Mouse (Mus musculus): ENCODE data around the gene Gper1. TPM values are rescaled to one million over a fixed set of nuclear protein-coding genes. Genes with fewer than 3 reads are reported as not detected.

The Gper1 gene
- polyA plus RNA-seq, 1 experiment: not detected

GRCm38 (mm10) chr5:139394399-139394798, 28.6 kb upstream of the Gper1 start:
- H3K4me1 ChIP-seq (ENCODE audit: control insufficient read depth, insufficient read depth, low read length): peaks cover 4% of the 10 kb centered on the region
- WGBS: 66% methylated on average over 7 of the region's 7 CpGs
- TF ChIP-seq CTCF (IDR thresholded peaks at IDR 0.05; ENCODE audit: control insufficient read depth, insufficient read depth, low read length) (no peak), POLR2A (IDR thresholded peaks at IDR 0.05; ENCODE audit: borderline replicate concordance, control insufficient read depth, low read depth, low read length) (no peak)
- no peak overlapping the region; the same call in 1 of the 2 replicates for H3K27ac ChIP-seq (ENCODE audit: control insufficient read depth, insufficient read depth, low read depth, low read length, poor library complexity)
- H3K4me3 ChIP-seq (replicated peaks; ENCODE audit: control insufficient read depth, low read depth, low read length): no peak overlapping the region

GRCm38 (mm10) chr5:139395528-139395927, 27.4 kb upstream of the Gper1 start:
- Histone ChIP-seq H3K4me1 (ENCODE audit: control insufficient read depth, insufficient read depth, low read length) (peaks cover 4% of the 10 kb centered on the region), H3K27ac (ENCODE audit: control insufficient read depth, insufficient read depth, low read depth, low read length, poor library complexity) (no peak overlapping the region), H3K4me3 (replicated peaks; ENCODE audit: control insufficient read depth, low read depth, low read length) (no peak overlapping the region)
- TF ChIP-seq CTCF (IDR thresholded peaks at IDR 0.05; ENCODE audit: control insufficient read depth, insufficient read depth, low read length) (no peak), POLR2A (IDR thresholded peaks at IDR 0.05; ENCODE audit: borderline replicate concordance, control insufficient read depth, low read depth, low read length) (no peak)
- WGBS: 83% methylated on average over 4 of the region's 4 CpGs

DNA sequence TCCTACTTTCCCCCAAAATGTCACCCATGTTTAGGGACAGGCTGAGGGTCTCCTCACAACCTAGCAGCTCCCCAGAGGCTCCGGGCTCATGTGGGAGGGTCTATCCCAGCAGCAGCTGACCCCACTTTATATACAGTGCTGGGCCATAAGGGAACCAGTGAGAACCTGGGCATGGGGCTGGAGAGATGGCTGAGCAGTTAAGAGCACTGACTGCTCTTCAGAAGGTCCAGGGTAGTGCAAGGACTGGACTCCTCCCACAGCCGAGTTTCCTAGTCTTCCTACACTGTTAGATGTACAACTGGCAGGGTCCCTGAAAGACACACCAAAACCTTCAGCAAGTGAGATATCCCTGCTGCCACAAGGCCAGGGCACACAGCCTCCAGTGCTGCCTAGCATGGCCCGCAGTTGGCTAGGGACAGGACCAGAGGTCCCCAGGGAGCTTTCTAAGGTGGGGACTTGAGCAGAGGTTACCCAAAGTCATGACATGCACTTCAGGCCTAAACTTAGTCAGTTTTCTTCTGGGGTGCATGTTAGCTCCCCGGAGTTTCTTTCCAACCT, 25.5 kb upstream of the Gper1 start:
- no peak for TF ChIP-seq POLR2A (IDR thresholded peaks at IDR 0.05; ENCODE audit: borderline replicate concordance, control insufficient read depth, low read depth, low read length)
- TF ChIP-seq CTCF (IDR thresholded peaks at IDR 0.05; ENCODE audit: control insufficient read depth, insufficient read depth, low read length): no peak
- Histone ChIP-seq H3K4me3 (replicated peaks; ENCODE audit: control insufficient read depth, low read depth, low read length) (no peak overlapping the region), H3K27ac (ENCODE audit: control insufficient read depth, insufficient read depth, low read depth, low read length, poor library complexity) (no peak overlapping the region), H3K4me1 (ENCODE audit: control insufficient read depth, insufficient read depth, low read length) (peaks cover 4% of the 10 kb centered on the region)
- 78% methylated on average over 4 of the region's 4 CpGs for WGBS

DNA sequence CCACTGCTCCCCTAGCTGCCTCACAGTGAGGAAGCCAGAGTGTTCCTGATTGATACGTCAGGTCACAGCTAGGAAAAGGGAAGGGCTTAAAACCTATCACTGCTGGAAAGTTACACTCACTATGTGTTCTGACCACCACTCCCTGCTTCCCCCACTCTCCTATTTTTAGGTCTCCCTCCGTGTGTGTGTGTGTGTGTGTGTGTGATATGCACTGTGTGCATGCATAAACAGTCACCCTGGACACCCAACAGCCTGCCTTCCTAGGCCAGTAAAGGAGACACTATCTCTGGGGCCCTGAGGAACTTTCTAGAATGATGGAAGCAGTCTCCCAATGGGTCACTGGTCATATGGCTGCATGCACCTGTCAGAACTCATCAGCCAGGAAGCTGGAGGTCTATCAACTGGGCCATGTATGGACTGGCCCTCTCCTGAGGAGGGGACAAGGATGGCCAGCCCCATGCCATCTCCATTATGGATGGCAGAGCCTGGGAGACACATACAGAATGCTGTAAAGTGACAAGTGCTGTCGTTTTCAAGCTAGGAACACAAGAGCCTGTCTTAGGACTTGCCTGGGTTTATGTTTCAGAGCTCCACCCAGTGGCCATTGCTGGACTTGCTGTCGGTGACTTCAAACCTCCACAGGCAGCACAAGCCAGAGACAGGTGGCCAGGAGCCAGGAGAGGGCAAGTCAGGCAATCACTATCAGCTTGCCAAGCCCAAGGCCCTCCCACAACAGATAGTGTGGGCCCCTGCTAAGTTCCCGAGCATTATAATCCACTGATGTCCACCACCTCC, 24.8 kb upstream of the Gper1 start:
- Histone ChIP-seq H3K4me1 (ENCODE audit: control insufficient read depth, insufficient read depth, low read length) (peaks cover 4% of the 10 kb centered on the region), H3K27ac (ENCODE audit: control insufficient read depth, insufficient read depth, low read depth, low read length, poor library complexity) (no peak overlapping the region), H3K4me3 (replicated peaks; ENCODE audit: control insufficient read depth, low read depth, low read length) (no peak overlapping the region)
- TF ChIP-seq POLR2A (IDR thresholded peaks at IDR 0.05; ENCODE audit: borderline replicate concordance, control insufficient read depth, low read depth, low read length) (no peak), CTCF (IDR thresholded peaks at IDR 0.05; ENCODE audit: control insufficient read depth, insufficient read depth, low read length) (peak; percentile 93)
- WGBS: 17% methylated on average over 5 of the region's 5 CpGs

DNA sequence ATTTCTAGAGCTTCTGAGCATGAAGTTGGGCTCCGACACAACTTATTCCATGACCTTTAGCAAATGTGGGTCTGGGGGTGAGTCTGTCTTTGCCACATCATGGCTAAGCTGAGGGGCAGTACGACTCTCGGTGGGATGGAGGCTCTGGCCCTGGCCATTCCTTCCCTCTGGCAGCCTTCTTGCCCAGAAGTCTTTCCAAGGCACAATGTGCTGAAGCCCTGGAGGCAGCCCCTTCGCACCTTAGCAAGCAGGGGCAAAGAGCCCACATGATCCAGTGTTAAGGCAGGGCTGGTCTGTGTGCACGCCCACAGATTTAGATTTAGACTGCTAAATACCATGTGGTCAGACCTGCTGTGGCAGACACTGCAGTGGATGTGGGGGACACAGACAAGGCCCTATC, 24.2 kb upstream of the Gper1 start:
- 80% methylated on average over 5 of the region's 5 CpGs for WGBS
- no peak for TF ChIP-seq POLR2A (IDR thresholded peaks at IDR 0.05; ENCODE audit: borderline replicate concordance, control insufficient read depth, low read depth, low read length)
- TF ChIP-seq CTCF (IDR thresholded peaks at IDR 0.05; ENCODE audit: control insufficient read depth, insufficient read depth, low read length): no peak
- peaks cover 7% of the 10 kb centered on the region for H3K4me1 ChIP-seq (ENCODE audit: control insufficient read depth, insufficient read depth, low read length)
- no peak overlapping the region for H3K27ac ChIP-seq (ENCODE audit: control insufficient read depth, insufficient read depth, low read depth, low read length, poor library complexity)
- no peak overlapping the region for H3K4me3 ChIP-seq (replicated peaks; ENCODE audit: control insufficient read depth, low read depth, low read length)

DNA sequence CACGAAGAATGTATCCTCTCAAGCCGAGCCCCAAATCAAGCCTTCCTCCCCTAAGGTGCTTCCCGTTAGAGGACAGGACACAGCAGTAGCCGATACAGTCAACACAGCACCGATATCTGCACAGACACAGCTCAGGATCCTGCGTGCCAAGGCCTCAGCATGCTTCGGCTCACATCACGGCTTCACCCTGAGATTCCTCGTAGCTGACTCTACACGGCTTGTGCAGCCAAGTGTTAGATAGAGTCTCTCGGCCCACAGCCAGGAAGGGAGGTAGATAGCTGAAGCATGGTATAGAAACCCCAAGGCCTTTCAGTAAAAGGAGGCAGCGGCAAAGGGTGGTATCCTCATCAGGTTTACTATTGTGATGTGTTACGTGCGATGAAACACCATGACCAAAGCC, 23.0 kb upstream of the Gper1 start:
- no peak overlapping the region for H3K4me3 ChIP-seq (replicated peaks; ENCODE audit: control insufficient read depth, low read depth, low read length)
- H3K27ac ChIP-seq (ENCODE audit: control insufficient read depth, insufficient read depth, low read depth, low read length, poor library complexity): no peak overlapping the region
- WGBS: 86% methylated on average over 14 of the region's 14 CpGs
- TF ChIP-seq CTCF (IDR thresholded peaks at IDR 0.05; ENCODE audit: control insufficient read depth, insufficient read depth, low read length) (no peak), POLR2A (IDR thresholded peaks at IDR 0.05; ENCODE audit: borderline replicate concordance, control insufficient read depth, low read depth, low read length) (no peak)
- peaks cover 13% of the 10 kb centered on the region for H3K4me1 ChIP-seq (ENCODE audit: control insufficient read depth, insufficient read depth, low read length)

GRCm38 (mm10) chr5:139402106-139402505, 20.8 kb upstream of the Gper1 start:
- no peak overlapping the region for H3K27ac ChIP-seq (ENCODE audit: control insufficient read depth, insufficient read depth, low read depth, low read length, poor library complexity)
- TF ChIP-seq CTCF (IDR thresholded peaks at IDR 0.05; ENCODE audit: control insufficient read depth, insufficient read depth, low read length) (no peak), POLR2A (IDR thresholded peaks at IDR 0.05; ENCODE audit: borderline replicate concordance, control insufficient read depth, low read depth, low read length) (no peak)
- peaks cover 15% of the 10 kb centered on the region for H3K4me1 ChIP-seq (ENCODE audit: control insufficient read depth, insufficient read depth, low read length)
- no peak overlapping the region for H3K4me3 ChIP-seq (replicated peaks; ENCODE audit: control insufficient read depth, low read depth, low read length)
- WGBS: 81% methylated on average over 2 of the region's 2 CpGs

DNA sequence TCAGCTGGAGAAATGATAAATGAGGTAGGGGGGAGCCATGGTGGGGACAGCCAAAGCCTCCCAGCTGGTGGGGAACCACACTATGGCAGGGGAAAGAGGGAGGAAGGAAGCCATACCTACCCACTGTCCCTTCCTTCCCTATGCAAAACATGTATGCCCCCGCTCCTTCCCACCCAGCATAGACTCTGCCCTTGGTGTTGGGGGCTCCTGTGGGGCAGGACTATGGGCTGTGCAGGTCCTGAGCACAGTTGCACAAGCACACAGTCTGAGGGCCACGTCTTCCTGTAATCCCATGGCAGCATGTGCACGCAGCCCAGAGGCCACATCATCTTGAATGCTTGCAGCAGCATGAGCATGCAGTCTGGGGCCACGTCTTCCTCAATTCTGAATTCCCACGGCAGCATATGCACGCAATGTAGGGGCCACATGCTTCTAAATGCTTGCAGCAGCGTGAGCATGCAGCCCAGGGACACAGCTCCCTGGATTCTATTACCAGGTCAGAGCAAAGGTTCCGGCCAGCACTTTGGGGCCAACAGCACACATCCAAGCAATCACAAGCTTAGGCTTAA, 19.2 kb upstream of the Gper1 start:
- WGBS: 22% methylated on average over 8 of the region's 8 CpGs
- H3K27ac ChIP-seq (ENCODE audit: control insufficient read depth, insufficient read depth, low read depth, low read length, poor library complexity): peak overlapping the region; percentile 74

More for the DNA sequence above, 19.2 kb upstream of the Gper1 start:
- H3K4me3 ChIP-seq (replicated peaks; ENCODE audit: control insufficient read depth, low read depth, low read length): peak overlapping the region; percentile 4
- peaks cover 12% of the 10 kb centered on the region for H3K4me1 ChIP-seq (ENCODE audit: control insufficient read depth, insufficient read depth, low read length)
- TF ChIP-seq CTCF (IDR thresholded peaks at IDR 0.05; ENCODE audit: control insufficient read depth, insufficient read depth, low read length): no peak
- no peak for TF ChIP-seq POLR2A (IDR thresholded peaks at IDR 0.05; ENCODE audit: borderline replicate concordance, control insufficient read depth, low read depth, low read length)
